Mouse (Mus musculus) lung, adult 2 months (tissue): ENCODE results near the gene Alox12.

ENCODE experiments used
- CTCF ChIP-seq: fragments of 200-500 bp; IDR thresholded peaks from 2 replicates; pipeline ENCODE4 v1.5.1; 2011; ENCODE audit warnings: mild to moderate bottlenecking, low read length, control low read depth; ENCODE audit not compliant: insufficient read depth
- POLR2A ChIP-seq: fragments of 200-500 bp; IDR thresholded peaks from 2 replicates; pipeline ENCODE4 v1.6.1; 2011; ENCODE audit warnings: low read depth, mild to moderate bottlenecking, control low read depth, low read length, borderline replicate concordance; ENCODE audit errors: extremely low read depth

- TF ChIP-seq CTCF (no peak), POLR2A (no peak)
Observed at GRCm38 (mm10) chr11:70192157-70192556, 63.0 kb downstream of the Alox12 start.
